Mouse (Mus musculus) megakaryocyte, embryonic 14.5 days (primary cell): ENCODE data around the gene Tmem150c.

Experiments used
- FLI1 ChIP-seq: IDR thresholded peaks from 2 replicates; pipeline ENCODE4 v1.6.1; 2012; ENCODE audit warnings: low read length, inconsistent platforms, mixed read lengths
- GATA1 ChIP-seq: IDR thresholded peaks from 3 replicates; pipeline ENCODE4 v1.6.1; 2012; ENCODE audit warnings: mixed read lengths, low read length, inconsistent platforms, borderline replicate concordance

GRCm38 (mm10) chr5:100178781-100179165 is 19.2 kb upstream of the Tmem150c start:
- TF ChIP-seq GATA1 (no peak), FLI1 (no peak)
